Mouse (Mus musculus): ENCODE measurements around the gene Dpagt1. TPM values are rescaled to one million over a fixed set of nuclear protein-coding genes. Genes with fewer than 3 reads are reported as not detected.
"Not testable (repeated sequence)": the region's sequence is repeated elsewhere in the genome, so short reads cannot be mapped to it uniquely, and the experiment has no call there.

Dpagt1 gene
- total RNA-seq, 2 experiments from 2014 or later: 11.7 to 17.0 TPM

DNA sequence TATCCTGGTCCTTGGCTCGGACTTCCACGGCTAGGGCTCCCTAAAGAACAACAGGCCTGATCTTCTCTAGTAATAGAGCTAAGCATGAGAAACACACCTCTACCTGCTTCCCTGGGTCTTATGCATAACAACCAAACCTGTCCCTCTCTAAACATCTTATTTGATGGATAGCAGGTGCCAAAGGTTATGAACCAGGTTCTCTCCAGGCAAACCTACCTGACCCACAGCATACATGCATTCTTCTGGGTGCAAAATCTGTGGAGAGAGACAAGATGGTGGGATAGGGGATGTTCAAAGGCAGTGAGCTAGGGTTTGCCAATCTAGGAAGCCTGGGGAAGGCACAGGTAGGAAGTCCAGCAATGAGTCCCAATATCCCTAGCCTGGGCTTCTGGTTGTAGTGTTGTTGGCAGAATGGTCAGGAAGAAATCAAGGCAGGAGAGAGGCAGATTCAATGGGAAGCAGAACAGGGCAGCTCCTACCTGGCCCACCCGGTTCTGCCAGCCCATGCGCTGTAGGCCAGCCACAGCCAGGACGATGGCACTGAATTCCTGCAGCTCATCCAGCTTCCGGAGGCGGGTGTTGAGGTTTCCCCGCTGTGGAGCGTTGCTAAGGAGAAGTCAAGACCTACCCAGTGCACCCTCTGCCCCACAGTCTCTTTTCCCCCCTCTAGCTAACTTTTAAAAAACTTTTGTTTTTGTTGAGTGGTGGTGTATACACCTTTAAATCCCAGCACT lies 11.8 kb downstream of the Dpagt1 start:
- DNase-seq: no peak

- no peak for DNase-seq
Measured at GRCm38 (mm10) chr9:44338574-44338973, 12.8 kb downstream of the Dpagt1 start.

- no peak for DNase-seq
Measured at GRCm38 (mm10) chr9:44341487-44341886, 15.7 kb downstream of the Dpagt1 start.

DNA sequence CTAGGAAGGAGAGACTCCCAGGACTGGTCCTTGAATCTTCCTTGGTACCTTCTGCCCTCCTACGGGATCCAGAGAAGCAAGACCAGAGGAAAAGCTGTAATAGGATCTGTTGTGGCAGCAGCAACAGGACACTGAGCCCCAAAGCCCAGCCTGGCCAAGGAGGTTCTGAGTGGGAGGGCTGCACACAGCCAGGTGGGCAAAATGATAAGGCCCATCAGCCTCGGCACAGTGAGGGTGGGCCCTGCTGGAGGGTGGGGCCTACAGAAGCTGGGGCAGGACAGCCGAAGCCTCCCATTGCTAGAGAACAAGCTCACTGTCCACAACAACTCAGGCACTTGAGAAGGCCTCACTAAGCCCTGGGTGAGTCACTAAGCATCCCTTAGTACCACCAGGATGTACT lies 16.4 kb downstream of the Dpagt1 start:
- no peak for DNase-seq

- DNase-seq: no peak
Measured at GRCm38 (mm10) chr9:44342605-44343004, 16.8 kb downstream of the Dpagt1 start.

DNA sequence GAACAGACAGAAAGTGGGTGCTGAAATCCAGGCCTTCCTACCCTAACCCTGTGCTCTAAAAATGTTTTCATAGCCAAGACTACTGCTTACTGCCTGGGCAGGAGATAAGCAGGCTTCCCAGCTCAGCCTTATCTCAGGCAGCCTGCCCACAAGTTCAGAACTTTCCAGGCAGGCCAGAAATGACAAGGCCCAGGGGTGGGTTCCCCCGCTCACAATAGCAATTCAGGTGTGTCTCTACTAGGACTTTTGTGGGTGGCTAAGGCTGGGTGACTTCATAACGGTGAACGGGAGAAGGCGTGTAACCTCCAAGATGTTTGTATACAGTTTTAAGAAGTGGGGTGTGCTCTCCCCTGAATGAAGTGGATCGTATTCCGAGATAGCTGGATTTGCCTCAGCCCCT lies 17.5 kb downstream of the Dpagt1 start:
- DNase-seq: no peak

GRCm38 (mm10) chr9:44343781-44344421 lies 18.1 kb downstream of the Dpagt1 start, which contains the start of gene Hmbs:
Hmbs (minus strand) TSS chr9:44344228.
- peak; percentile 86 for DNase-seq

- DNase-seq: no peak
Measured at GRCm38 (mm10) chr9:44345570-44346433, 20.0 kb downstream of the Dpagt1 start.

- DNase-seq: no peak
Measured at GRCm38 (mm10) chr9:44347166-44347565, 21.3 kb downstream of the Dpagt1 start.

- no peak for DNase-seq
Measured at GRCm38 (mm10) chr9:44347621-44348020, 21.8 kb downstream of the Dpagt1 start.

- DNase-seq: no peak
Measured at GRCm38 (mm10) chr9:44348546-44348945, 22.7 kb downstream of the Dpagt1 start.

DNA sequence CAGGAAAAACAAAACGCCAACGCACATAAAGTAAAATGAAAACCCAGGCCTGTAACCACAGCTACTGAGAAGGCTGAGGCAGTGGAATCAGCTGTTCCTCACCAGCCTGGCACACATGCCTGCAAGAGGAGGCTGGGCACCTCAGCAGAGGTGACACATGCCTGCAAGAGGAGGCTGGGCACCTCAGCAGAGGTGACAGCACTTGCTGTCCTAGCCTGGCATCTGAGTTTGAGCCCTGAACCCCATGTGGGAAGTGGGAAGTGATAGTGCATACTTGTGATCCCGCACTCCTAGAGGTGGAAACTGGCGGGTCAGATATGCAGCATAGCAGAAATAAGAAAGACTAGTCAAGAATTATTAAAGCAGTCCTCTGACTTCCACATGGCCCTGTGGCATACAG lies 25.6 kb downstream of the Dpagt1 start:
- DNase-seq: no peak

DNA sequence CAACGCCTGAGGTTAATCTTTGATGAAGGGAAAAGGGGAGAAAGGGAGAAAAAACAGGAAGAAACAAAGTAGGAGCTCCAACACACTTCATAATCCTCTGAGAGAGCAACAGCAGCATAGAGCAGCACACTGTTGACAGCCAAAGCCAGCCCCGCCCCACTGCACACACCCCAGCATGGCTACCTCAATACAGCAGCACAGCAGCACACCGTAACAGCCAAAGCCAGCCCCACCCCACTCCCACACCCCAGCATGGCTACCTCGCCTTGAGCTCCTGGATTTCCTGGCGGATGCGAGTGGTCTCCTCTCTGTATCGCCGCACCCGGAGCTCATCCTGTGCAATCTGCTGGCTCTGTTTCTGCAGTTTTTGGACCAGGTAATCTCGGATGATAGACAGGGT lies 26.5 kb downstream of the Dpagt1 start:
- DNase-seq: no peak

GRCm38 (mm10) chr9:44353142-44353541 lies 27.3 kb downstream of the Dpagt1 start:
- DNase-seq: no peak

DNA sequence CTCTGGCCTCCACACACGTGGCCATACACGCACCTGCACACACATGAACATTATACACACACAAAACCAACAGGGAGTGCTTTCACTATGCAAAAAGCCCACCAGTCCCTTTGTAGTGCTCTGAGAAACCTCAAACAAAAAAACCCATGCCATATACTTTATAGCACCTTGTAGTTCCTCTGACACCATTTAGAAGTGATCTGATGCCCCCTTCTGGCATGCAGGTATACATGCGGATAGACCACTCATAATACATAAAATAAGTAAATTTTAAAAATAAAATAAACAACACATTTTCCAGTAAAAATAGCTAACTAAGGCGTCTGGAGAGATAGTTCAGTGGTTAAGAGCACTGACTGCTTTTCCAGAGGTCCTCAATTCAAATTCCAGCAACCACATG lies 31.4 kb downstream of the Dpagt1 start:
- DNase-seq: no peak

DNA sequence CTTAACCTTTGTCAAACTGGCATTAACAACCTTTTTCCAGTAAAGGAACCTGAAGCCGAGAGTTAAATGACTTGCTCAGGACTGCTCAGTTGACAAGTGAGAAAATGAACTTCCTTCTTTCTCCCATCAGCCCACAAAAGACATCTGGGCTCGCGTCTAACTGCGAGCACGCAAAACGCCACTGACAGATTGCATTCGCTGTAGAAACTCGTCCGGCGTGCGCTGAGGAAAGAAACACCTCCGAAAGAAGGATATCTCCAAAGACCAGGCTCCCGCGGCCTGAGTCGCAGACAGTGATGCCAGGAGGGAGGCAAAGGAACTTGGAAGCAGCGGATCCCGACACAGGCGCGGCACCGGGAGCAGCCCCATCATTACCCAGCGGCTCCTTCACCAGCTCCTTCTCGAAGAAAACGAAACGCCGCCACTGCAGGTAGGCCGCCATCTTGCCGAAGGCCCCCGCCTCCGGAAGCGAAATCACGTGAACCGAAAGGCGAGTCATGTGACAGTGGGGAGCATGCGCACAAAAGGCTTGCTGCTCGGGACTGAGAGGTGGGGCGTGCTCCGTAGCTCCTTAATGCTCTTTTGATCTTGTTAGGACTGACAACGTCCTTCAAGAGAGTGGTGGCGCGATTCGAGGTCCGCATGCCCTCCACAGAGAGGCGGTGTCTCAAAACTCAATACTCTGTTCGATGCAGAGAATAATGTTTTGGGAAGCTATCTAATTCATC lies 35.5 kb downstream of the Dpagt1 start, which contains the start of gene Vps11:
Gene Vps11, minus strand, starts transcription at position 481 of the 728 bp plus-strand sequence.
- DNase-seq: peak; percentile 94

- DNase-seq: not testable (repeated sequence)
Measured at GRCm38 (mm10) chr9:44361931-44362330, 36.1 kb downstream of the Dpagt1 start.

DNA sequence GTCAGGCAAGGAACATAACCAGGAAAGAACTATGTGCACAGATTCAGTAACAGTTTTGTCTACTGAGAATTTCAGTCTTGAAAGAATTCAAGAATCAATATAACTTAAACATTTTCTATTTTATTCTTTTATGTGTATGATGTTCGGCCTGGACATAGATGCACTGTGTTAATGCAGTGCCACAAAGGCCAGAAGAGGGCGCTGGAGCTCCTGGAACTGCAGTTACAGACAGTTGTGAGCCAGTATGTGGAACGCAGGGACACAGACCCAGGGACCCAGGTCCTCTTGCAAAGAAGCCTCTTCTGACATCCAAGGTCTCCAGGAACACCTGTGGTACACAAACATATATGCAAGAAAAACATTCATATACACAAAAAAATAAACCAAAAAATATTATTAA lies 38.7 kb downstream of the Dpagt1 start:
- no peak for DNase-seq

GRCm38 (mm10) chr9:44373386-44373785 lies 47.6 kb downstream of the Dpagt1 start:
- no peak for DNase-seq

- no peak for DNase-seq
Measured at GRCm38 (mm10) chr9:44376141-44376540, 50.3 kb downstream of the Dpagt1 start.

DNA sequence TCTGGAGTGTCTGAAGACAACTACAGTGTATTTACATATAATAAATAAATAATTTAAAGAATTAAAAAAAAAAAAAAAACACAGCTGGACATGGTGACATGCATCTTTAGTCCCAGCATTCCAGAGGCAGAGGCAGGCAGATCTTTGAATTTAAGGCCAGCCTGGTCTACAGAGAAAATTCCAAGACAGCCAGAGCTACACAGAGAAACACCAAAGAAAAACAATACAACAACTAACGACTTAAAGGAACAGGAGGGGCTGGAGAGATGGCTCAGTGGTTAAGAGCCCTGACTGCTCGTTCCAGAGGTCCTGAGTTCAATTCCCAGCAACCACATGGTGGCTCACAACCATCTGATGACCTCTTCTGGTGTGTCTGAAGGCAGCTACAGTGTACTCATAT lies 51.5 kb downstream of the Dpagt1 start:
- not testable (repeated sequence) for DNase-seq

DNA sequence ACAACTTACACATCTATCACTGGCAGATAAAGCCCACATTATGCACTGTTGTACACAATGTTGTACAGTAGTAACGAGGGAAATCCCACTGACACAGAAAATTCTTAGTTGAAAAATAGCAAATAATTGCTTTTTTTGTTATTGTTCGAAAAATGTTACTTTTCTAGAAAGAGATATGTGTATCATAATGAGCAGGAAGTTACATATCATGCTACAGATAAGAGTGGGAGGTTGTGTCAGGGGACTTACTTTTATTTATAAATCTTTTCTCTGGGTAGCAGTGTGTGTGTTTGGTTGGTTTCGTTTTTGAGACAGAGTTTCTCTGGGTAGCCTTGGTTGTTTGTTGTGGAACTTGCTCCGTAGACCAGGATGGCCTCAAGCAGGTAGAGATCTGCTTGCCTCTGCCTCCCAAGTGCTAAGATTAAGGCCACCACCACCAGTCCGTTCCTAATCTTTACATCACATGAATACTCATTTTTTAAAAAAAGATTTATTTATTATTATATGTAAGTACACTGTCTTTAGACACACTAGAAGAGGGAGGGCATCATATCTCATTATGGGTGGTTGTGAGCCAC lies 52.4 kb downstream of the Dpagt1 start:
- no peak for DNase-seq
